Mouse (Mus musculus) testis, adult 2 months (tissue): Measurements from ENCODE around the gene Olfr462.

Source experiments
- CTCF ChIP-seq: fragments of 200-500 bp; IDR thresholded peaks from 2 replicates; pipeline ENCODE4 v1.5.1; 2012; ENCODE audit warnings: low read depth, mild to moderate bottlenecking, inconsistent platforms, low read length, moderate library complexity; ENCODE audit not compliant: control insufficient read depth, insufficient read depth, insufficient replicate concordance
- POLR2A ChIP-seq: fragments of 200-500 bp; IDR thresholded peaks from 2 replicates; pipeline ENCODE4 v1.6.1; 2012; ENCODE audit warnings: low read depth, mild to moderate bottlenecking, inconsistent platforms, low read length, moderate library complexity; ENCODE audit not compliant: control insufficient read depth

- TF ChIP-seq POLR2A = no peak
- TF ChIP-seq CTCF = no peak
Observed at GRCm38 (mm10) chr11:87870096-87870495, 22.0 kb downstream of the Olfr462 start.
